Mouse (Mus musculus) ES-E14 (cell line): ENCODE results near the gene Bcl2l11. TPM values are rescaled to one million over a fixed set of nuclear protein-coding genes. Genes with fewer than 3 reads are reported as not detected.
A peak's percentile ranks its signal among the peaks of the same experiment; 100 is the strongest.

Experiments used
- DNase-seq: peaks from one replicate; pipeline ENCODE4 v3.0.0-alpha.2; 2013; ENCODE audit warnings: low read depth, low spot score
- H3K27ac ChIP-seq: 2 replicates; pipeline ENCODE4 v1.5.1; 2012; ENCODE audit warnings: low read depth, mild to moderate bottlenecking, low read length, moderate library complexity, mixed read lengths; ENCODE audit not compliant: poor library complexity, insufficient read depth, severe bottlenecking
- H3K36me3 ChIP-seq: 2 replicates; pipeline ENCODE4 v1.6.1; 2012; ENCODE audit warnings: mild to moderate bottlenecking, low read length, moderate library complexity, mixed read lengths; ENCODE audit not compliant: control insufficient read depth, poor library complexity, insufficient read depth, severe bottlenecking
- H3K4me1 ChIP-seq, 2 experiments: fragments of 150-350 bp in 1 of 2; sonication (generic) in 1 of 2; 2 replicates each; pipeline ENCODE4 v1.6.1; 2012; ENCODE audit warnings: low read length in 2 of 2, mild to moderate bottlenecking in 1 of 2, mixed read lengths in 1 of 2; ENCODE audit not compliant: control insufficient read depth in 2 of 2, insufficient read depth in 2 of 2, poor library complexity in 1 of 2
- H3K4me3 ChIP-seq, 2 experiments: fragments of 150-350 bp in 1 of 2; sonication (generic) in 1 of 2; 2 replicates each; pipeline ENCODE4 v1.5.1; 2012; ENCODE audit warnings: low read length in 2 of 2, low read depth in 1 of 2, mild to moderate bottlenecking in 1 of 2, mixed read lengths in 1 of 2; ENCODE audit not compliant: insufficient read depth in 1 of 2, poor library complexity in 1 of 2, severe bottlenecking in 1 of 2
- H3K9ac ChIP-seq: 2 replicates; pipeline ENCODE4 v1.6.1; 2012; ENCODE audit warnings: low read depth, mild to moderate bottlenecking, low read length, mixed read lengths; ENCODE audit not compliant: poor library complexity, insufficient read depth, severe bottlenecking
- H3K9me3 ChIP-seq: fragments of 150-350 bp; sonication (generic); 2 replicates; pipeline ENCODE4 v1.6.1; 2012; ENCODE audit warnings: low read depth, mild to moderate bottlenecking, low read length; ENCODE audit not compliant: control insufficient read depth, insufficient read depth
- CHD2 ChIP-seq: IDR thresholded peaks from 2 replicates; pipeline ENCODE4 v1.6.1; 2014; ENCODE audit warnings: mild to moderate bottlenecking, low read depth, low read length, inconsistent platforms
- HCFC1 ChIP-seq: IDR thresholded peaks from 2 replicates; pipeline ENCODE4 v1.6.1; 2012; ENCODE audit warnings: low read length, inconsistent platforms, borderline replicate concordance; ENCODE audit not compliant: insufficient read depth
- MAFK ChIP-seq: IDR thresholded peaks from 2 replicates; pipeline ENCODE4 v1.6.1; 2014; ENCODE audit warnings: mild to moderate bottlenecking, low read depth, low read length, inconsistent platforms; ENCODE audit not compliant: insufficient read depth
- ZC3H11A ChIP-seq: IDR thresholded peaks from 2 replicates; pipeline ENCODE4 v1.6.1; 2012; ENCODE audit warnings: low read depth, mild to moderate bottlenecking, inconsistent platforms, low read length, borderline replicate concordance
- ZNF384 ChIP-seq: IDR thresholded peaks from 2 replicates; pipeline ENCODE4 v1.6.1; 2012; ENCODE audit warnings: low read depth, low read length, inconsistent platforms
- in situ Hi-C, 2 experiments: fragments of 600-800 bp; cut with MboI; formaldehyde crosslinking; loops; one replicate each; pipeline ENCODE4 v1.15.1; 2025; ENCODE audit warnings: low sequenced_read_pairs in 2 of 2, inconsistent platforms in 1 of 2; ENCODE audit not compliant: unreplicated experiment in 2 of 2
- total RNA-seq: library from RNA; depleted of rRNA; stranded (reverse); fragments of 300-350 nt; gene quantifications from 2 replicates; pipeline ENCODE4 v1.2.3, GENCODE M21; 2012

Gene Bcl2l11
- total RNA-seq, 1 experiment = 23.6 TPM

DNA sequence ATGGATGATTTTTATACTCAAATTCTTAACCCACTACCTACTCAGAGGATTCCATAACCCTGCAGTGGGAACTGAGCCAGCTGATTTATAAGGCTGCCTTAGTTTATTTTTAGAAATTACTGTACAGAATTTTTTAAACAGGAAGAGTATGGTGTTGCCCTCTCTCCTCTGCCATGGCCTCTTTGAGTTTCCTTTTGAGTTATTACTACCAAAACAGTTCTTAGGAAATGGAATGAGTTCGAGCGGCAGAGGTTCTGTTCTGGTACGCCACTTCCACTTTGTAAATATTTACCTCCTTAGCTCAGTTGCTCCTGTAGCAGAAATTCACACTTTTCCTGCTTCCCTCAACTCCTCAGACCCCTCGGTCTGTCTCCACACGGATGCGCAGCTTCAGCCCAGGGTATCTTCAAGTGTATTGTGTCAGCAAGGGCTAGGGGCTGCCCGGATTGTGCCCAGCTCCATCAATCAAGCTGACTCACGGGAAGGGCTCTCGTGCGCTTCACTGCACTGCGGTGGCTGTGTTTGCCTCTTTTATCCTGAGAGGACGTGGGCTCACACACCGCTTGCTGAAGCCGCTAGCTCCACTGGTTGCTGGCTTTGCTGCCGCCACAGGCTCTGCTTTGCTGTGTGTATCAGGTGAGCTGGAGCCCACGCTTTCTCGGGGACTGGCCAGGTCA is 33.0 kb downstream of the Bcl2l11 start:
- peak overlapping the region; percentile 15; the same call in 1 of the 2 replicates for H3K9ac ChIP-seq
- H3K36me3 ChIP-seq = peaks cover 37% of the 10 kb centered on the region
- peak overlapping the region; percentile 19; the same call in 1 of the 2 replicates for H3K27ac ChIP-seq
- DNase-seq = no peak
- in situ Hi-C loops = no loop called here
- no peaks in the 10 kb centered on the region for H3K9me3 ChIP-seq
- no peak for TF ChIP-seq ZNF384
- TF ChIP-seq HCFC1 = no peak
- no peak for TF ChIP-seq ZC3H11A
- no peak for TF ChIP-seq CHD2
- no peak for TF ChIP-seq MAFK
- peaks cover 0 to 6% of the 10 kb centered on the region in 2 experiments; a peak in 1 of 4 replicates for H3K4me1 ChIP-seq
- no peak overlapping the region for H3K4me3 ChIP-seq

DNA sequence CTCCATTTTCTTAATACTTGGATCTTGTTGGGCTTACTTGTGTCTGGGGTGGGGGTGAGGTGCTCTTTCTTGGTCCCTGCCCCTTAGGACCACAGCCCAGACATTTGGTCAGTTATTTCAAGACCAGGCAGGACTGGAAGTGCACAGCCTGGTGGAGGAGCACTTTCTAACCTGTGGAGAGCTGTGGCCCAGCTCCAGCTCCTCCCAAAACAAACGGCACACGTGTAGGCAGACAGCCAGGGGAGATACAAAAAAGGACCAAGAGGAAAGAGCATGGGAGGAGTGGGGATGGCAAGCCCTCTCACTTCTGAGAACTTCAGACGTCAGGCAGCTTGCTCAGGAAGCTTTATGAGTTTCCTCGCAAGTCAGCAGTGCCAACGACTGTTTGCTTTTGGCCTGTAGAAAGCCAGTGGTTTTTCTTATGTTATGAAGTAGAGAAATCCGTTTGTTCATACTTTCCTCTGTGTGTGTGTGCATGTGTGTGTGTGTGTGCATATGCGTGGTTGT is 33.8 kb downstream of the Bcl2l11 start:
- H3K27ac ChIP-seq = no peak overlapping the region
- H3K4me1 ChIP-seq = peaks cover 0 to 6% of the 10 kb centered on the region in 2 experiments; a peak in 1 of 4 replicates
- H3K36me3 ChIP-seq = peaks cover 33% of the 10 kb centered on the region
- H3K4me3 ChIP-seq = no peak overlapping the region
- no peak overlapping the region for H3K9ac ChIP-seq
- no peaks in the 10 kb centered on the region for H3K9me3 ChIP-seq
- no peak for DNase-seq
- TF ChIP-seq CHD2 (no peak), ZC3H11A (no peak), MAFK (no peak), ZNF384 (no peak), HCFC1 (no peak)
- in situ Hi-C loops = no loop called here

DNA sequence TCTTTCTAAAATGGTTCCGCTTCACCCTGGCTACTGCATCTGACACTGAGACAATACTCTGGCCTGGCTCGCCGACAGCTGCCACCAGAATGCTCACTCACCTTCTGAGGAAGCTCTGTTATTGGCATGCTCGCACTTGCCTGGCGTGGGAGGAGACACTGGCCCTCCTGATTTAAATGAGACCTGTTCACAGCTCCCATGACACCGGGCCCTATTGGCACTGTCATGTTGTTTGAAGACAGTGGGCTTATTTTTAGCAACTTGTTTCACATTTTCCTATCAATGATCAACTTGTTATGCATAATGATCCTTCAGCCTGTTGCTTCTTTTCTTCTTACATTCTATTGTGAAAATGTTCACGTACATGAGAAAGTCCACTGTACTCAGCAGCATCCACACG is 37.3 kb downstream of the Bcl2l11 start:
- no peak for DNase-seq
- H3K9ac ChIP-seq = no peak overlapping the region
- TF ChIP-seq ZC3H11A = no peak
- TF ChIP-seq CHD2 = no peak
- no peak for TF ChIP-seq ZNF384
- TF ChIP-seq MAFK = no peak
- TF ChIP-seq HCFC1 = no peak
- peaks cover 0 to 8% of the 10 kb centered on the region in 2 experiments; a peak in 1 of 4 replicates for H3K4me1 ChIP-seq
- no peak overlapping the region for H3K27ac ChIP-seq
- peaks cover 12% of the 10 kb centered on the region for H3K36me3 ChIP-seq
- in situ Hi-C loops = no loop called here
- no peak overlapping the region for H3K4me3 ChIP-seq
- no peaks in the 10 kb centered on the region for H3K9me3 ChIP-seq

DNA sequence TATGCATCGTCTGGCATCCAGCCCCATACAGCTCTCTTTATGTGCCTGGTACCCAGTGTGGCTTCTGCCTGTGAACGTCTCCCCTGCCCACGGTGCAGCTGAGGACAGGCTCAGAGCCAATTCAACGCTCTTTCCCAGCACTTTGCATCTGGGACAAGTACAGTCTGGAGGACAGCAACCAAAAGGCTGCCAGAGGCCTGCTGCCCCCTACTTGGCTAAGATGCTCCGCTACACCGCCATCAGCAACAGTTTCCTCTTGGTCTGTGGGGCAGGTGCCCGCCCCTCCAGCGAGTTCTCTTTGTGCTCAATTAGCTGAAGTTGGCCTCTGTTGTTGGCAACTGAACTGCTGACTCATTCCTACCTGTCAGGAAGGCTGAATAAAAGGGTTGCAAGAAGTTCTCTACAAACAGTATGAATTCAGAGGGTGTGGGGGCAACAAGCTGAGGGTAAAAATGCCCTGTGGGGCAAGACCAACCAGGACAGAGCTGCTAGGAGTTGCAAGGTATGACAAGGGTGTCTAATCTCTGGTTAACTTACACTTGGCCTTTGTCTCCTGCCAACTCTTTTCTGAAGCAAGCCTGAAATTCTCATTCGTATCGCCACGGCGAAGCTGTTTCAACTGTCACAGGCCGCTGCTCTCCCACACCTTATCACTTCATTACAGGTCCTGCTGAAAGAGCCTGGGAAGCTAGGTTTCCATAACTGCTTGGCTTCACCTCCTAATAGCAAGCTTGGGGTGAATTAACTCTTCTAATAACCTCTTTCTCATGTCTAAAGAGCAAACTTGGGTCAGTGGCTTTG is 41.0 kb downstream of the Bcl2l11 start:
- DNase-seq = no peak
- Histone ChIP-seq H3K4me1 (peaks cover 1 to 6% of the 10 kb centered on the region in 2 experiments; a peak in 1 of 4 replicates), H3K9me3 (no peaks in the 10 kb centered on the region), H3K4me3 (no peak overlapping the region), H3K9ac (no peak overlapping the region), H3K27ac (no peak overlapping the region), H3K36me3 (no peaks in the 10 kb centered on the region)
- TF ChIP-seq ZNF384 = no peak
- TF ChIP-seq CHD2 = no peak
- TF ChIP-seq HCFC1 = no peak
- peak; percentile 60; the same call in 1 of the 2 replicates for TF ChIP-seq MAFK
- in situ Hi-C loops = no loop called here
